Mouse (Mus musculus) stomach, embryonic 14.5 days (tissue): Measurements from ENCODE around the gene Gm21863. TPM values are rescaled to one million over a fixed set of nuclear protein-coding genes. Genes with fewer than 3 reads are reported as not detected.
A peak's percentile ranks its signal among the peaks of the same experiment; 100 is the strongest.
"Not testable (repeated sequence)": the region's sequence is repeated elsewhere in the genome, so short reads cannot be mapped to it uniquely, and the experiment has no call there.

Source experiments
- ATAC-seq: fragments of 200-750 bp; cut with Nextera tagmentation; 2 replicates; pipeline ENCODE4 v1.8.0; 2017; ENCODE audit warnings: low read depth, moderate TSS enrichment; ENCODE audit not compliant: insufficient number of reproducible peaks, insufficient read depth, low FRiP score
- H3K27ac ChIP-seq: fragments of 300-500 bp; sonication (generic); 2 replicates; pipeline ENCODE4 v1.5.1; 2014; ENCODE audit warnings: mild to moderate bottlenecking, low read length, moderate library complexity, mixed read lengths
- H3K27me3 ChIP-seq: fragments of 300-500 bp; sonication (generic); 2 replicates; pipeline ENCODE4 v1.6.1; 2014; ENCODE audit warnings: low read length, control low read depth, mixed read lengths; ENCODE audit not compliant: control insufficient read depth, insufficient read depth
- H3K36me3 ChIP-seq: fragments of 300-500 bp; sonication (generic); 2 replicates; pipeline ENCODE4 v1.6.1; 2014; ENCODE audit warnings: mild to moderate bottlenecking, control low read depth, low read length, moderate library complexity, mixed read lengths; ENCODE audit not compliant: control insufficient read depth, insufficient read depth
- H3K4me1 ChIP-seq: fragments of 300-500 bp; sonication (generic); 2 replicates; pipeline ENCODE4 v1.6.1; 2014; ENCODE audit warnings: low read length, control low read depth, mixed read lengths; ENCODE audit not compliant: control insufficient read depth, insufficient read depth
- H3K4me2 ChIP-seq: fragments of 300-500 bp; sonication (generic); replicated peaks from 2 replicates; pipeline ENCODE4 v1.6.1; 2014; ENCODE audit warnings: low read depth, low read length, control low read depth
- H3K4me3 ChIP-seq: fragments of 300-500 bp; sonication (generic); 2 replicates; pipeline ENCODE4 v1.5.1; 2014; ENCODE audit warnings: low read depth, low read length, control low read depth
- H3K9ac ChIP-seq: fragments of 300-500 bp; sonication (generic); replicated peaks from 2 replicates; pipeline ENCODE4 v1.6.1; 2014; ENCODE audit warnings: low read depth, mild to moderate bottlenecking, control low read depth, low read length, moderate library complexity, mixed read lengths
- H3K9me3 ChIP-seq: fragments of 300-500 bp; sonication (generic); 2 replicates; pipeline ENCODE4 v1.6.1; 2016; ENCODE audit warnings: low read depth, low read length, control low read depth; ENCODE audit not compliant: control insufficient read depth
- WGBS: fragments of 180-500 bp; shearing (Covaris S2); extraction: QIAGEN DNeasy Blood & Tissue Kit; methylation state at CpG from one replicate; pipeline ENCODE4 v1.1.7; 2014; 5-methylcytosine and 5-hydroxymethylcytosine counted together
- polyA plus RNA-seq: library from polyadenylated mRNA; unstranded; fragments of >200 nt; fragmentation: Nextera tagmentation; extraction: Ambion mirVana; gene quantifications from 2 replicates; pipeline ENCODE4 v1.2.1, GENCODE M21; 2014

Gm21863 gene
- polyA plus RNA-seq, result not detected in 2 replicates

- not testable (repeated sequence) for H3K4me2 ChIP-seq, H3K4me3 ChIP-seq, H3K4me1 ChIP-seq, H3K27ac ChIP-seq, H3K36me3 ChIP-seq, H3K27me3 ChIP-seq, H3K9me3 ChIP-seq, H3K9ac ChIP-seq
- 21% methylated on average over 55 of the region's 75 CpGs for WGBS
- peak; percentile 80; the same call in 1 of the 2 replicates for ATAC-seq
Observed at GRCm38 (mm10) chr12:19953869-19954555, at the start of gene Gm21863. Gene Gm21863 (plus strand): TSS chr12:19954505.

GRCm38 (mm10) chr12:19928049-19928448, 26.3 kb upstream of the Gm21863 start:
- not testable (repeated sequence) for H3K4me2 ChIP-seq, H3K36me3 ChIP-seq, H3K4me3 ChIP-seq, H3K4me1 ChIP-seq, ATAC-seq, H3K27me3 ChIP-seq, H3K9ac ChIP-seq, H3K9me3 ChIP-seq, H3K27ac ChIP-seq
- 30% methylated on average over 4 of the region's 4 CpGs for WGBS
